Mouse (Mus musculus) right cerebral cortex, postnatal 4 days (tissue): ENCODE measurements around the gene Lclat1.
A peak's percentile ranks its signal among the peaks of the same experiment; 100 is the strongest.

ENCODE experiments used
- DNase-seq: peaks from one replicate; pipeline ENCODE4 v3.0.0-alpha.2; 2022

Lclat1 gene

GRCm38 (mm10) chr17:73203642-73204332, 96.0 kb downstream of the Lclat1 start:
- no peak for DNase-seq

GRCm38 (mm10) chr17:73210960-73211531, 103.3 kb downstream of the Lclat1 start:
- DNase-seq = no peak

GRCm38 (mm10) chr17:73212754-73213153, 105.0 kb downstream of the Lclat1 start:
- no peak for DNase-seq

DNA sequence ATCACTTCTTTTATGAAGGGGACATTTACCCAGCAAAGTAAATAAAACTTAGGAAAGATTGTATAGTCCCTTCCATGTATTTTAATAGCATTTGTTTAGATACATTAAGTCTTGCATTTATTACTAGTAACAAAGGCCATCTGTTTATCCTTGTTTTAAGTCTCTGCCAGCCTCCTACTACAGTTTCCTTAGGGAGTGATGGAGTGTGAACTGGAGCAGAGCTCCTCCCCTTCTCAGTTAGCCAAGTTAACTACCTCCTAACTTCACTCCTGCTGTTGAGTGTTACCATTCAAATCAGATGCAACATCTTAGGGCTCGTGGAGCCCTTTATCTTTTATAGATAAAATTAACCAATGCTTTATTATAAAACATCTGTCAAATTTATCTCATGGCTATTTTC, 105.4 kb downstream of the Lclat1 start:
- no peak for DNase-seq

DNA sequence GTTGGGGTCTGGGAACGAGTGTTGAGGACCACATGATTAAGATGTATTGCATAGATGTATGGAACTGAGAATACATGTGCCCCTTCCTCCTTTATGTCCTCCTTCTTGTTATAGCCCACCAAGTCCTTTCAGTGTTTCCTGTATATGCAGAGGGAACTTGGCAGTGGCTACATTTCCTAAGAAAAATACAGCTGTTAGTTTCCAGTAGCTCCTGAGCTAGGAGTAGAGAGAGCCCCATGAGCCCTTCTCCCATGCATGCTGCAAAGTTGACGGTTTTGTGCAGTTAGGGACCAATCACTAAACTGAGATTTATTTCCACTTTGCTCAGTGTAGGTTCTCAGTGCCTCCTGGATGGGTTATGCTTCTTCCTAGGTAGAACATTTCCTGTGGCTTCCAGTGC, 105.9 kb downstream of the Lclat1 start:
- DNase-seq = no peak

DNA sequence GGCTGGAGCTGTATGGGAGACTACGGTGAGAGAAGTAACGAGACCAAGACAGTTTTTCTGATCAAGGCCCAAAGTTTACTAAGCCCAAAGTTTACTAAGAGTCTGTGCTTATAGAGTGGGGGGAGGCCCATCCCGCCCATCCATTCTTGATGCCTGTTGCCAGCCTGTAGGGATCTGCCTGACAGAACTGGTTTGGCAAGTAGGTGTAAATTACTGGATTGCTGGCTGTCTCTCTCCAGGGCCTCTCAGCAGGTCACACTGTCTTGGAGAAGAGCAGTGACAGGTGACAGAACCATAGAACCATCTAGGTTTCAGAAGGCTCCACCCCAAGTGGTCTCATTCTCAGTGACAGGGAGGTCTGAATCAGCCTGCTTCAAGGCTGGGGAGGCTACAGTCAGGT, 109.5 kb downstream of the Lclat1 start:
- no peak for DNase-seq

- no peak for DNase-seq
Observed at GRCm38 (mm10) chr17:73220746-73221145, 113.0 kb downstream of the Lclat1 start.

GRCm38 (mm10) chr17:73222077-73222476, 114.3 kb downstream of the Lclat1 start:
- no peak for DNase-seq

DNA sequence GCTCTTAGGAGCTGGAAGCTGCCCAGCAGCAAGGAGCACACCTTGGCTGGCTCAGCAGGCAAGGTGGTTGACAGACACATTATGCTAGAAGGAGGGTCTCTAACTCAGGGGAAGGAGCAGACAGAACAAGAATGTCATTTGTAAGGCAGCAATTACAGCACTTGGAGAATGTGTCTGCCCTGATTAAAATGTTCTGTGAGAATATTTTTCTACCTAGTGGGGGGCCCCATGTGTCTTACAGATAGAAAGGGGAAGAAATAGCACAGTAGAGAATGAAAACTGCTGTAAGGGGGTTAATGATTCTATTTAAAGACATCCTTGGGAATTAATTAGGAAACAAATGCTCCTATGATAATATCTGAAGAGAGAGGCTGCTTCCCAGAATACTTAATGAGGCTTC, 117.7 kb downstream of the Lclat1 start:
- DNase-seq = no peak

- DNase-seq = no peak
Observed at GRCm38 (mm10) chr17:73225996-73226395, 118.2 kb downstream of the Lclat1 start.

- DNase-seq = no peak
Observed at GRCm38 (mm10) chr17:73226595-73226994, 118.8 kb downstream of the Lclat1 start.

DNA sequence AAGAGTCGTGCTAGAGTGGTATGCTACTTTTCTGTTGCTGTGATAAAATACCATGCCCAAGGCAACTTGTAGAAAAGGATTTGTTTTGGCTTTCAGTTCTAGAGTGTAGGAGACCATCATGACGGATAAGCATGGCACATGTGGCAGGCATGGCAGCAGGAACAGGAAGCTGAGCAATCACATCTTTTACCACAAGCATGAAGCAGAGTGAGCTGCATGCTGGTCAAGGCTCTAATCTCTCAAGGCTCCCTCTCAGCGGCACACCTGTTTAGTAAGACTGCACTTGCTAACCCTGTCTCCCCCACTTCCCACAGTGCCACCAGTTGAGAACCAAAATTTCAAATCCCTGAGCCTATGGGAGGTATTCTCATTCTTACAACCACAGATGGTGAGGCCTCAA, 119.6 kb downstream of the Lclat1 start:
- DNase-seq = no peak

DNA sequence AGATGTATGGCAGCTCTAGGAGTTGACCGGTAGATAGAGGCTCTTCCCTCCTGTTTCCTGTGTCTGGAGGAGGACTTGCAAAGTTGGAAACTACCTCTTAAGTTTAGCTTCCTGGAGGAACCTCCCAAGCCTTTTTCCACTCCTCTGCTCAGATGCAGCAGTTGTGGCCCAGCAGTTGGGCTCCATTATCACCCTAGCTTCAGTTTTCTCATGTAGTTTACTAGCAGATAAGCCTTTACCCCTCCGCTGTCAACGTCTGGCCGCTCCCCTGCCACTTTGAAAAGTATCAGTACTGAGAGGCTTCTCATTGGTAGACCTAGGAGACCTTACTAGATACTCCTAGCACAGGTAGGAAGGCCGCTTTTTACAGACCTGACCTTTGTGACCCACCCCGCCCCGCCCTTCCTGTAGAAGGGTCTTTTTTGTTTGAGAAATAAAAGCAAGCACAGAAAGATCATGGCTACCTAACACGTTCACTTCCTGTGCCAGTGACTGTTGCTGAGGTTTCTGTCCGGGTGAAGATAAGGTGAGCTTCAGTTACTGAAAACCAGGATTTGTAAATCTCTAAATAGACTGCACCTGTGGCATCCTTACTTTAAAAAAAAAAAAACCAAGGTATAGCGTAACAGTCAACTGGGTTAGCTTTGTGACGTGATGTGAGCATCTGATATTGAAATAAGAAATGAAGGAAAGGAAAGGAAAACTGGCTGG, 121.8 kb downstream of the Lclat1 start:
- DNase-seq = no peak

- peak; percentile 22 for DNase-seq
Observed at GRCm38 (mm10) chr17:73230340-73230989, 122.7 kb downstream of the Lclat1 start.

DNA sequence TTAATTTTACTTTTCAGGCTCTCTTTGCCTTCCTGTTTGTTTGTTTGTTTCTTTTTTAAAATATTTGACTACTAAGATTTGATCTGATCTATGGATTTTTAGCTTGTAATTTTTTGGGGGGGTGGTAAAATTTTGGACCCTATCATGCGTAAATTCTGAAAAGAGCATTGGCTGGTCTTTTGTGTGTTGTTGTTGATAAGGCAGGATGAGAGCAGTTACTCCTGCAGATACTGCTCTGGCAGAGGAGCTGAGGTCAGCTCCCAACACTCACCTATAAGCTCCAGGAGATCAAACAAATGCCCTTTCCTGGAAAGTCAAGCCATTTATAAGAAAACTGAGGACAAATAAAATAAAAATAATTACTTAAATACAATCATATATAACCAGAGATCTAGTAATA, 123.6 kb downstream of the Lclat1 start:
- DNase-seq = no peak

GRCm38 (mm10) chr17:73232593-73232992, 124.8 kb downstream of the Lclat1 start:
- DNase-seq = no peak

GRCm38 (mm10) chr17:73233975-73234374, 126.2 kb downstream of the Lclat1 start:
- DNase-seq = no peak

- DNase-seq = no peak
Observed at GRCm38 (mm10) chr17:73237178-73237853, 129.5 kb downstream of the Lclat1 start.

DNA sequence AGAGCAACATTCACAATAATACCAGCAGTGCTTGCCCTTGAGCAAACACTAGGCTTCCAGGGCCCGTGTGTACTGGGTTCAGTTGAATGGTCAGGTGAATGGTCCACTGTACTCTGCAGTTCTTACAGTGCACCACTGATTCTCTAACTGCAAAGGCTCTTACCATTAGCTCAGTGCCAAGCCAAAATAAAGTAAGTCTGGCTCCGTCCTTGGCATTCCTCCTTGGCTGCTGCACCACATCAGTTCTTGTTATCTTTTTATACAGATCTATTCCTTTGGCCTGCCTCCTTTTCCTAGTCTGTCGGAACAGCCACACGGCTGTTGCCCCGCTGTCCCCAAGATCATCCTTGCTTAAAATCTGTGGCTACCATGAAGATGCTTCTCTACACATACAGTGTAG, 130.7 kb downstream of the Lclat1 start:
- DNase-seq = no peak

DNA sequence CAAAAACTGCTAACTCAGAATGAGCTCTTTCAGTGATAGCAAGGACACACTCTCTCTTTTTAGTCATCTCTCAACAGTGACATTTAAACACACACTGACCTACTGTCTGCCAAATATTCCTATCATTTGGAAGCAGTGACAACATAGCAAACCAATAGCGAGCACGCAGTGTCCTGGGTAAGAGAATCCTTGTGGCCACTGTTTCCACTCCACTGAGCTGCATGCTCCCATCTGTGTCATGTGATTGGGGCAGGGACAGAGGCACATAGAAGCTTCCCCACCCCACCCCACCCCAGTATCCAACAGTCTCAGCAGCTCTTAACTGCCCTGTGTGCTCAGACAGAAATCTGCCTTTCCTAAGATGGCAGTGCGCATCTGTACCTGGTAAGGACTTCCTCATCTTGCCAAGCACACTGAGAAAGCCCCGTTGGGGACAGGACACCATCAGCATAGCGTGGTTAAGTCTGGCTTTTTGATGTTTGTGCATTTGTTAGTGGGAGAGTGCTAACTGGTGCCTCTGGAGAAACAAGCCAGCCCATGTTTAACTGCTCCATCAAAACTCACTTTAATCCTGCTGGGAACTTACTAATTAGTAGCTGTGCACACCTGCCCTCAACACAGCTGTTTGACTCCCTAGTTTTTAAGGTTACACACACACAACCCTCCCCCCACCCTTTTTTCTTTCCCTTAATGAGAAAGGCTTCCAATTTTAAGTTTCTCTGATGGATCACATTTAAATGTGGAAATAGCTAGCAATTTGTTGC, 133.5 kb downstream of the Lclat1 start:
- no peak for DNase-seq

DNA sequence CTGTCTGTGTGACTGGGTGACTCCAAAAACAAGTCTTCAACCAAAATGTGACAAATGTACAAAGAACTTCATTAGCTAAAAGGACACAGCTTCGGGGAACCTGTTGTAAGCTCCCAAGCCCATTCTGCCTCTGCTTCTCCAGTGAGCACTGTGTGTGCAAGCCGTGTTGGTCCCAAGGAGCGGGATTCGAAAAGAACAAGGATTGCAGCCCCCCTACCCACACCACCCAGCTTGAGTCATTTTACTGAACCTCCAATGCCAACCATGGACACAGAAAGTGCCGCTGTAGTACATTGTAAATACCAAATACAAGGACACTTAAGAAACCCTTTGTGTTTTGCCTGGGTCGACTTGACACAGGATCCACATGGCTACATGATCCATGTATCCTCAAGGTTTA, 135.9 kb downstream of the Lclat1 start:
- no peak for DNase-seq

GRCm38 (mm10) chr17:73244596-73244995, 136.8 kb downstream of the Lclat1 start:
- no peak for DNase-seq
